Mouse (Mus musculus): ENCODE results near the gene Sec14l2.

Sec14l2 gene

DNA sequence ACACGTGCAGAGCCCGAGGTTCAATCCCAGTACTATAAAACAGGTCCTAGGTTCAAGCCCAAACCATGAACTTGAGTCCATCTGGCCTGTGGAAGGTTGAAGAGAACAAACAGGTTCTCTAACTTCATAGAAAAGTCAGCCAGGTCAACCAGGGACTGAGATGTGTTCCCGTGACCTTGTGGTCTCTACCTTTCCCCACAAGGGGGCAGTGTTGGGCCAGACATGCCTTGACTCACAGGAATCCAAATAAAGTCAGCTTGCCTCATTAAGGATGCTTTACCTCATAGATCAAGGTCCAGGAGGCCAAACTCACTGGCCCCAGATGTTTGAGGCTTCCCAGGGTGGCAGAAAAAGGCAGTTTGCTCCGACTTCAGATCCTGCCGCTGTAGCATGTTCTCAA, 69.6 kb downstream of the Sec14l2 start:
- in situ Hi-C loops (cut with MboI, MseI): no loop called here

DNA sequence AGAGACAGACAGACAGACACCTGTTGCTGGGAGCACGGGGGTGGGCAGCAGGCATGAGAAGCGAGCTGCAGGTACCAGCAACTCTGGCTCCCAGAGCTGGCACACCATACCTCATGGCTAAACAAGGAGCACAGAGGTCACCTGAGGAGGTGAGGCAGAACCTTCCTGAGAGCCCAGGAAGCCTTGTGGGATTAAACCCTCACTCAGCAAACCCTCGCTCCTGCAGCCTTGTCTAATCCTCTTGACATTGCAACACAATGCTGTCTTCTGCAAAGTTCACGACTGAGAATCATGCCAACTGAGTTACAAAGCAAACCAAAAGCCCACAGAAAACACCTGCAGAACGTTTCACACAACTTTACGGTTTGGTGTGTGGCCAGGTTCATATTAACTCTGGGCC, 74.8 kb downstream of the Sec14l2 start:
- in situ Hi-C loops (cut with MboI, MseI): loop anchor here in 1 of 2 experiments (25.0 kb wide), 1 partner anchor 1639 kb away; no protein-coding TSS in a partner anchor

DNA sequence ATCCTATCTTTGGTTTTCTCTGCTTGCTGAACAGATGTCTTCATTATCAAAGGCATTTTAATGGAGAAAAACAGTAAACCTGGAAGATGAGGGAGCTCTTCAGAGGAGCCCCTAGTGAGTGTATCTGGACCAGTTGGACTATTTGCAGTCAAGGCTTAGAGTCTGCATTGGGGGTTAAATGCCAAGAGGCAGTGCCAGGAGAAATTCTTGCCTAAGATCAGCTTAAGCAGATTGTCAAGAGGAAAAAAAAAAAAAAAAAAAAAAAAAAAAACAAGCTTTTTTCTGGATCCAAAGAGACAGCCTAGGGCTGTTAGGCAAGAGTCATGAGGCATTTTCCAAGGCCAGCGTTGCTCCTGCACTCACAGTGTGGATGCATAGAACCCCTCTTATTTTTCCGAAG, 75.4 kb downstream of the Sec14l2 start:
- in situ Hi-C loops (cut with MboI, MseI): loop anchor here in 1 of 2 experiments (25.0 kb wide), 1 partner anchor 1640 kb away; no protein-coding TSS in a partner anchor
